Mouse (Mus musculus): ENCODE data around the gene Hist2h2ac.
A peak's percentile ranks its signal among the peaks of the same experiment; 100 is the strongest.
"Not testable (repeated sequence)": the region's sequence is repeated elsewhere in the genome, so short reads cannot be mapped to it uniquely, and the experiment has no call there.

The Hist2h2ac gene

GRCm38 (mm10) chr3:96181510-96182381 is 38.9 kb downstream of the Hist2h2ac start:
- DNase-seq (ENCODE audit: low spot score in 2 of 2) = peak in 1 of 2 experiments; percentile 63

- peak; percentile 69 to 75 for DNase-seq (ENCODE audit: low spot score in 2 of 2)
These were observed 39.8 kb downstream of the Hist2h2ac start, which contains the start of gene Sv2a for GRCm38 (mm10) chr3:96180727-96181477. Sv2a (plus strand) TSS chr3:96181151.

- DNase-seq (ENCODE audit: low spot score in 2 of 2) = no peak
These were observed 41.1 kb downstream of the Hist2h2ac start for GRCm38 (mm10) chr3:96179531-96179930.

- no peak for DNase-seq (ENCODE audit: low spot score in 2 of 2)
These were observed 41.8 kb downstream of the Hist2h2ac start for GRCm38 (mm10) chr3:96178902-96179301.

GRCm38 (mm10) chr3:96178427-96178826 is 42.3 kb downstream of the Hist2h2ac start:
- DNase-seq (ENCODE audit: low spot score in 2 of 2) = no peak

- DNase-seq (ENCODE audit: low spot score in 2 of 2) = no peak
These were observed 45.4 kb downstream of the Hist2h2ac start for GRCm38 (mm10) chr3:96175251-96175650.

- not testable (repeated sequence) for DNase-seq (ENCODE audit: low spot score in 2 of 2)
These were observed 46.6 kb downstream of the Hist2h2ac start for GRCm38 (mm10) chr3:96174042-96174441.

- DNase-seq (ENCODE audit: low spot score in 2 of 2) = no peak
These were observed 47.5 kb downstream of the Hist2h2ac start for GRCm38 (mm10) chr3:96173185-96173584.

- DNase-seq (ENCODE audit: low spot score in 2 of 2) = peak; percentile 82 to 83
These were observed 48.2 kb downstream of the Hist2h2ac start, which contains the start of gene Sf3b4 for GRCm38 (mm10) chr3:96172197-96173178. Sf3b4 (plus strand) TSS chr3:96172332.

- DNase-seq (ENCODE audit: low spot score in 2 of 2) = no peak
These were observed 49.0 kb downstream of the Hist2h2ac start for GRCm38 (mm10) chr3:96171583-96172196.

- DNase-seq (ENCODE audit: low spot score in 2 of 2) = no peak
These were observed 49.6 kb downstream of the Hist2h2ac start for GRCm38 (mm10) chr3:96170976-96171545.
